Mouse (Mus musculus) ES-E14 (cell line): ENCODE results near the gene Ppm1g.

Source experiments
- HCFC1 ChIP-seq: IDR thresholded peaks from 2 replicates; pipeline ENCODE4 v1.6.1; 2012; ENCODE audit warnings: low read length, inconsistent platforms, borderline replicate concordance; ENCODE audit not compliant: insufficient read depth
- MAFK ChIP-seq: IDR thresholded peaks from 2 replicates; pipeline ENCODE4 v1.6.1; 2014; ENCODE audit warnings: mild to moderate bottlenecking, low read depth, low read length, inconsistent platforms; ENCODE audit not compliant: insufficient read depth

DNA sequence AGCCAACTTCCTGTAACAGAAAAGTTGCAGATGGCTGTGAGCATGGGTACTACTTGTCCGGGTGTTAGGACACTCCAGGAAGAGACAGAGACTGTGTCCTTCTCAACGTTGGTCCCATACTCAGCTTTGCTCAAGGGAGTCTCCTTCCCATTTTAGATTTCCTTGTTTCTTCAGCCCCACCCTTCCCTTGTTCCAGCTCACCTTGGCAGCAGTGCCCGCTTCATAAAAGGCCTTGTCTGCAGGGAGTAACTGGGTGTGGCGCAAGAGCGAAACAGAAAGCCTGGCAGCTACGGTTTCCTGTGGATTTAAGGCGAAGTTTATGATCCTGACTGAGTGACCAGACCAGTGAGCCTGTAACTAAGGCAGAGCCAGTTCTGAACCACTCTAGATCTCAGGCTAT, 34.0 kb upstream of the Ppm1g start:
- TF ChIP-seq HCFC1, result no peak
- TF ChIP-seq MAFK, result no peak
